Mouse (Mus musculus): ENCODE results near the gene Mavs.

- no peak for TF ChIP-seq EP300 (IDR thresholded peaks at IDR 0.05)
- peak; percentile 14; the same call in 1 of the 2 replicates for TF ChIP-seq CTCF (IDR thresholded peaks at IDR 0.05)
Measured at GRCm38 (mm10) chr2:131262213-131262672, 28.4 kb downstream of the Mavs start, which contains the start of gene Pank2.

All from lung, postnatal 0 days (tissue).